Mouse (Mus musculus) megakaryocyte-erythroid progenitor cell, adult 5 weeks (primary cell): ENCODE results near the gene Fam69a. TPM values are rescaled to one million over a fixed set of nuclear protein-coding genes. Genes with fewer than 3 reads are reported as not detected.

Experiments
- polyA plus RNA-seq: library from polyadenylated mRNA; stranded (reverse); fragments of >175 nt; gene quantifications from 2 replicates; pipeline ENCODE4 v1.2.3, GENCODE M21; 2012

Gene Fam69a
- 0.78 and 1.7 TPM in 2 replicates for polyA plus RNA-seq

DNA sequence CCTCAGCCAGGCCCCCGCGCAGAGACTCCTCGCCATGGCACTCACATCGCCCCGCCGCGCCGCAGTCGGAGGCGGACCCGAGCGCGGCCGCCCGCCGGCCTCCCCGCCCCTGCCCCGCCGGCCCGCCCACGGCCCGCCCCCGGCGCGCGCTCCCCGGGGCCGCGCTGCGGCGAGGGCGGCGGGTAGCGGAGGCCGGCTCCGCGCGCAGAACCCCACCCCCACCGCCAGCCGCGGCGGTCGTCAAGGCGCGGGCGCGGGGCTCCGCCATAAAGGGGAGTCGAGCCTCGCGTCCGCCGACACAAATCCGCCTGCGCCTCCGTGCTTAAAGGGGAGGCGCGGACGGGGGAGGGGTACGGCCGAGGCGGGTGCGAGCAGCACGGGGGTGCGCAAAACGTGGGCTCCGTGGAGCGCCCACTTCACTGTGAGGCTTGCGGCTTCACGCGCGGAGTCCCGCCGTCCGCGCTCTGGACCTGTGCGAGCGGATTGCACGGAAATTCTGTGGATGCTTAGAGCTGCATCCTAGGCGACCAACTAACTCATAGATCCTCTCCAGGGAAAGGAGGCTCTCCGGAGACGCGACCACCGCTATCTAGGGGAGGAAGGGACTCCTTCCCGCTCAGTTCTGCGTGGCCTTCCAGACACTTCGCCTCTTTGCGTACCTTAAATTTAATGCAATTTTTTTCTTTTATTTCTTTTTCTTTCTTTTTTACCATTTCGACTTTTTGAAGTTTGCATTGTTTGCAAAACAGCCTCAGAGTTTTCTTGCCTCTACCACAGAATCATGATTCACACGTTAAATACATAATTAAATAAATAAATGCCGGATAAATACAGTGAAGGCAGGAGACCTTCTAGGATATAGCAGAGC is at the start of gene Fam69a:
Gene Fam69a (minus strand): TSS at position 119 of the 868 bp plus-strand sequence.

GRCm38 (mm10) chr5:107900206-107901013 is 86.5 kb downstream of the Fam69a start, which contains the start of gene Rpl5:
Gene Rpl5, plus strand, starts transcription at chr5:107900502.

GRCm38 (mm10) chr5:107874561-107875260 is 112.2 kb downstream of the Fam69a start, which contains the start of gene Evi5:
Gene Evi5, minus strand, starts transcription at chr5:107875107.

Other genes with a start within 250 kb of the Fam69a start
- gene Ube2d2b, start 157.0 kb downstream of the Fam69a start, polyA plus RNA-seq = not detected in 2 replicates
- 2.1 and 2.2 TPM in 2 replicates for gene Evi5, start 112.0 kb downstream of the Fam69a start, polyA plus RNA-seq
- gene Rpl5, start 86.6 kb downstream of the Fam69a start, polyA plus RNA-seq = 53.2 and 63.9 TPM in 2 replicates
- gene Mtf2, start 78.6 kb upstream of the Fam69a start, polyA plus RNA-seq = 23.8 and 29.5 TPM in 2 replicates
- 82.3 and 91.3 TPM in 2 replicates for gene Tmed5, start 145.5 kb upstream of the Fam69a start, polyA plus RNA-seq
- 0.87 and 1.2 TPM in 2 replicates for gene Ccdc18, start 145.8 kb upstream of the Fam69a start, polyA plus RNA-seq